Mouse (Mus musculus) testis, adult 2 months (tissue): Measurements from ENCODE around the gene Mast4. TPM values are rescaled to one million over a fixed set of nuclear protein-coding genes. Genes with fewer than 3 reads are reported as not detected.

Experiments used
- H3K27ac ChIP-seq: fragments of 200-500 bp; 2 replicates; pipeline ENCODE4 v1.5.1; 2012; ENCODE audit warnings: low read depth, low read length; ENCODE audit not compliant: control insufficient read depth, insufficient read depth
- H3K27me3 ChIP-seq: fragments of 200-500 bp; 2 replicates; pipeline ENCODE4 v1.6.1; 2012; ENCODE audit warnings: mild to moderate bottlenecking, low read length, moderate library complexity; ENCODE audit not compliant: control insufficient read depth, insufficient read depth
- H3K36me3 ChIP-seq: fragments of 200-500 bp; 2 replicates; pipeline ENCODE4 v1.6.1; 2012; ENCODE audit warnings: mild to moderate bottlenecking, low read length; ENCODE audit not compliant: control insufficient read depth, insufficient read depth
- H3K4me1 ChIP-seq: fragments of 200-500 bp; 2 replicates; pipeline ENCODE4 v1.6.1; 2012; ENCODE audit warnings: low read length; ENCODE audit not compliant: control insufficient read depth, insufficient read depth
- H3K4me3 ChIP-seq: fragments of 200-500 bp; 2 replicates; pipeline ENCODE4 v1.5.1; 2012; ENCODE audit warnings: low read depth, mild to moderate bottlenecking, low read length, moderate library complexity, mixed read lengths; ENCODE audit not compliant: control insufficient read depth
- CTCF ChIP-seq: fragments of 200-500 bp; IDR thresholded peaks from 2 replicates; pipeline ENCODE4 v1.5.1; 2012; ENCODE audit warnings: low read depth, mild to moderate bottlenecking, inconsistent platforms, low read length, moderate library complexity; ENCODE audit not compliant: control insufficient read depth, insufficient read depth, insufficient replicate concordance
- POLR2A ChIP-seq: fragments of 200-500 bp; IDR thresholded peaks from 2 replicates; pipeline ENCODE4 v1.6.1; 2012; ENCODE audit warnings: low read depth, mild to moderate bottlenecking, inconsistent platforms, low read length, moderate library complexity; ENCODE audit not compliant: control insufficient read depth
- polyA plus RNA-seq: library from polyadenylated mRNA; depleted of rRNA; stranded (reverse); fragments of >200 nt; gene quantifications from 2 replicates; pipeline ENCODE4 v1.2.3, GENCODE M21; 2012

Mast4 gene
- polyA plus RNA-seq, 1 experiment = 5.3 TPM

DNA sequence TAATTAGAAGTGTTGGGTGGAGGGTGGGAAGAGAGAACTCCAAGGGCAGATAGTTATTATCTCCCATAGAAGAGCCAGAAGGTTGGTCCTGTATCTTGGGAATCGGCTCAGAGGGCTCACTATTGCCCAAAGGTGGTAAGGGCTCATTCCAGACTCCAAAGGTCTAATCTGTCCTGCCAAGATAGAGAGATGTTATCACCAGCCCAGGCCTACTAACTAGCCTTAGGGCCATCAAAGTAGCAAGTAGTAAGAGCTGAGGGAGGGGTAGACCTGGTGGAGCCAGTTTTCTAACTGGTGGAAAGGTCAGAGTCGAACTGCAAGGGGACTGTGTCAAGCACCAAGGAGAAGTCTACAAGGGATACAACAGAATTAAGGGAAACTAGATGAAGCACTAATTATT, 470.2 kb downstream of the Mast4 start:
- TF ChIP-seq CTCF (no peak), POLR2A (no peak)
- Histone ChIP-seq H3K4me3 (no peak overlapping the region), H3K36me3 (no peaks in the 10 kb centered on the region), H3K4me1 (no peaks in the 10 kb centered on the region), H3K27me3 (no peaks in the 10 kb centered on the region), H3K27ac (no peak overlapping the region)

DNA sequence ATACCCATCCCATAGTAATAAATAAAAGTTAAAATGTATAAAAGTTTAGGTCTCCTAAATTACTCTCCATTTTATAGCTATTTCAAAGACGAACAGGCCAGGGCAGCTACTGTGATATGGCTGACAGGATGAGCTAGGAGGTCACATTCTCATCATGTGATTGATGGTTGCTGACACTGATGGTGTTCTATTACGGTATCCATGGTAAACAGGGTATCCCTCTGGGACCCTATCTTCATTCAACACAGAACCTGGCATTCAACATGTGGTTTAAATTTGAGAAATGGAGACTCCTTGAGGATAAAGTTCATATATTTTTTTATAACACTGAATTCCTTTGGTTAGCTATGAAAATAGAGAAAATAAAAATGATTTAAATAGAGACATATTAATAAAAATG, 471.3 kb downstream of the Mast4 start:
- no peaks in the 10 kb centered on the region for H3K36me3 ChIP-seq
- H3K4me3 ChIP-seq = no peak overlapping the region
- H3K27me3 ChIP-seq = no peaks in the 10 kb centered on the region
- no peak overlapping the region for H3K27ac ChIP-seq
- no peaks in the 10 kb centered on the region for H3K4me1 ChIP-seq
- no peak for TF ChIP-seq POLR2A
- TF ChIP-seq CTCF = no peak

DNA sequence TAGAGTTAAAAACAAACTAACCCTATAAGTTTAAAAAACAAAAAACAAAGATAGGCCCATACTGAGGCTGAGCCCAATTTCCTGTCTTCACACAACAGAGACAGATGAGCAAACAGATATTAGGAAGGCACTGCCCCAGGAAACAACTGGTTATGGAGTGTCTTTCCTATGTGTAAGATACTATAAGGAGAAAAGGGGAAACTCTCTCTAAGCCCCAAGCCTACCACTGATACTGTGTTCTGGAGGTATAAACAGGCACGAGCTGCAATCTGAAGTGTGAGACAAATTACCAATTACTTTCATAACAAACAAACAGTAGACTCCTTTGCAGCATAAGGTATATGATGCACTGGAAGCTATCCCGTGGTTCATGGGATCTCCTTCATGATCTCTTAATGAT, 471.9 kb downstream of the Mast4 start:
- Histone ChIP-seq H3K36me3 (no peaks in the 10 kb centered on the region), H3K4me1 (no peaks in the 10 kb centered on the region), H3K27ac (no peak overlapping the region), H3K4me3 (no peak overlapping the region), H3K27me3 (no peaks in the 10 kb centered on the region)
- TF ChIP-seq CTCF = no peak
- no peak for TF ChIP-seq POLR2A

DNA sequence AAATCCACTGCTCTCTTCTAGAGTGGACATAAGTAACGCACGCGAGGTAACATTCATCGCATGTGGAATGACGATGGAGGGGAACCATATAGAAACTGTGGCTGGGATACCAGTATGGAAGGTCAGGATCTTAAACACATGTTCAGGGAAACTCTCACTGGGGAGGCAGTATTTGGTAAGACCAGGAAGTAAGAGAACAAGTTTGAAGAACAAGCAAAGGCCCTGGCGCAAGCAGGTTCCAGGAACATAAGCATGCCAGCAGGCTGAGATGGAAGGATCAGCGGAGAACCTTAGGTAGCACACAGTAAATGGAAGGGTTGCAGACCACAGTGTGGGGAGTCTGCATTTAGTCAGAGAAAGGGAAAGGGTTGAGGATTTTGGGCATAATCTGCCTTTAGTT, 473.6 kb downstream of the Mast4 start:
- TF ChIP-seq CTCF (no peak), POLR2A (no peak)
- H3K27me3 ChIP-seq = no peaks in the 10 kb centered on the region
- H3K36me3 ChIP-seq = no peaks in the 10 kb centered on the region
- no peak overlapping the region for H3K4me3 ChIP-seq
- no peak overlapping the region for H3K27ac ChIP-seq
- no peaks in the 10 kb centered on the region for H3K4me1 ChIP-seq

DNA sequence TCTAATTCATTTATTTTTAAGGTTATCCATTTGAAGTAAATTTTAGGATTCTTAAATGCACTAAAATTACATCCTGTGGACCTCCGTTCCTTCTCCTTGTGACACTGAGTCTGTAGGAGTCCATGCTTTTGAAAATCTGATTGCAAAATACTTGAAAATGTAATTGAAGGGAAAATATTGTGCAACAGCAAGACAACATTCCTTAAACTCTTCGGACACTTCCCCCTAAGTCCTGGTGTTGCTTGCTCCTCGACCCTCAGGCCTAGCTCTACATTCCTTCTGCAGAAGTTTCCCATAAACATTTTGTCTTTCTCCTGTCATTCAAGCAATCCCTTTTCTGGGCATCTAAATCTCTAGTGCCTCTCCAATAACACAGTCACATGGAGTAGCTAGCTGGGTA, 474.2 kb downstream of the Mast4 start:
- Histone ChIP-seq H3K36me3 (no peaks in the 10 kb centered on the region), H3K27me3 (no peaks in the 10 kb centered on the region), H3K4me1 (no peaks in the 10 kb centered on the region), H3K27ac (no peak overlapping the region), H3K4me3 (no peak overlapping the region)
- no peak for TF ChIP-seq CTCF
- TF ChIP-seq POLR2A = no peak

DNA sequence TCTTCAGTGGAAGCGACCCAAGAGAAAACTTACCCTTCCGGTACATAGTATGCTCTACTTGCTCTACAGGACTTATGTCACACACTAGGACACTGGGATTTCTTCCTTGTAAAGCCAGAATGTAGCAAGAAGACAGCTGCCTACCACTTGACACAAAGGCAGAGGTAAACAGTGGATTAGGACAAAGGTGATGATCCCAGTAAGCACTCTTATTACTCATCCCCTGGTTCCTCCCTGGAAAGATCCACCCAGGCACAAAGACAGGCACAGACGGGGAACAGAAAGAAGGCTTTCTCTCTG, 476.8 kb downstream of the Mast4 start:
- Histone ChIP-seq H3K27ac (no peak overlapping the region), H3K27me3 (no peaks in the 10 kb centered on the region), H3K36me3 (no peaks in the 10 kb centered on the region), H3K4me1 (no peaks in the 10 kb centered on the region), H3K4me3 (no peak overlapping the region)
- TF ChIP-seq CTCF = no peak
- TF ChIP-seq POLR2A = no peak

DNA sequence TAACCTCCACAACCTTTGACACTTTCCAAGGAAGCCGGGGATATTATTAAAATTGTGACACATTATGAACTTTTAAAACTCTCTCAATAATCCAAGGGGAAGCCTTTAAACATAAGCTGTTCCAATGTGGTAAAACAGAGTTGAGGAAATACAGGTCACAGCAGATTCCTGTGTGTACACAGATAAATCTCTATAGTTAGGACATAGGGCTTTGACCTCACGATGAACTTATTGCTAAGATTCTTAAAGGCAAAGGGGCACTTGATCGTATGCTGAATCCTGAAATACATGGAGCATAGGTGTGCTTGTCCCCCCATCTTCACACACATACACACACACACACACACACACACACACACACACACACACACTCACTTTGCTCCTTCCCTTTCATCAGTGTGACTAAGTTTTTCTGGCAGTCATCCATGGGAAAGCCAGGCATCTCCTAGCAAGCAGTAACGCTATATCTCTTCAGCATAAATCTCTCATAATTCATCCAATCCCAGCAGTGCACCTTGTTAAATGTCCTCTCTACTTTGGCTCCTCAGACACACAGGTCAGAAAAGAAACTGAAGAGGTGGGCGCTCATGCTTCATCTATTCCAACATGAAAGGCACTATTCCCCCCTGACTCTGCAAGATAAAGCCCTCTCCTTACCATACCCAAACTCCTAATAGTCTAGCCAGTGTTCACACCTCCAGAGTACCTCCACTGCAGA, 477.3 kb downstream of the Mast4 start:
- no peak overlapping the region for H3K4me3 ChIP-seq
- H3K27ac ChIP-seq = no peak overlapping the region
- no peaks in the 10 kb centered on the region for H3K4me1 ChIP-seq
- no peaks in the 10 kb centered on the region for H3K27me3 ChIP-seq
- TF ChIP-seq POLR2A (no peak), CTCF (no peak)
- H3K36me3 ChIP-seq = no peaks in the 10 kb centered on the region

DNA sequence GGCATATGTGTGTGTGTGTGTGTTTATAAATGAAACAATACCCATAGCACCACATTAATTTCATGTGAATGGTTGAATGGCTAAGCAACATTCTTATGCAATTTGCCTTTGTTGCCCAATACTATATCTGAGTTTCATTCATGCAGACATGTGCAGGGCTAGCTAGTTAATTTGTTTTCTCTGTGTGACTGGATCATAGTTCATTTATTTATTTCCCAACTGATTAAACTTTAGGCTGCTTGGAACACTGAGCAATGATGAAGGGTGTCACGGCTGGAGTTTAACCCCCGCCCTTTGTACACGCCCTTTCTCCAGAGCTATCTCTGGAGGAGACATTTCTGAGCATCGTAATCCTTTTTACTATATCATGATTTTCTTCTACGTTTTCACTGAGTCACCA, 481.4 kb downstream of the Mast4 start:
- Histone ChIP-seq H3K27me3 (no peaks in the 10 kb centered on the region), H3K4me1 (no peaks in the 10 kb centered on the region), H3K4me3 (no peak overlapping the region), H3K27ac (no peak overlapping the region), H3K36me3 (no peaks in the 10 kb centered on the region)
- no peak for TF ChIP-seq CTCF
- no peak for TF ChIP-seq POLR2A
